Mouse (Mus musculus) left cerebral cortex, adult 8-10 months (tissue): ENCODE results near the gene Gcfc2. TPM values are rescaled to one million over a fixed set of nuclear protein-coding genes. Genes with fewer than 3 reads are reported as not detected.
A peak's percentile ranks its signal among the peaks of the same experiment; 100 is the strongest.

ENCODE experiments used
- DNase-seq, 2 experiments: peaks; one replicate each; pipeline ENCODE4 v3.0.0; 2022; ENCODE audit warnings: low spot score in 2 of 2
- microRNA-seq, 2 experiments: library from miRNA; unstranded; fragments of <30 nt; microRNA quantifications; one replicate each; pipeline ENCODE4 v1.2.0; 2022
- total RNA-seq, 4 experiments: library from RNA; stranded (reverse); gene quantifications; 2 replicates each; pipeline ENCODE4 v1.2.4; 2022

The Gcfc2 gene
- total RNA-seq, 4 experiments from 2014 or later: 8.2 to 13.7 (median 10.7) TPM

GRCm38 (mm10) chr6:81975971-81976621 is 52.6 kb downstream of the Gcfc2 start:
- DNase-seq: peak; percentile 41 to 67

- DNase-seq: no peak
Measured at GRCm38 (mm10) chr6:81979286-81979685, 55.8 kb downstream of the Gcfc2 start.

GRCm38 (mm10) chr6:81986171-81986570 is 62.7 kb downstream of the Gcfc2 start:
- no peak for DNase-seq

GRCm38 (mm10) chr6:81986599-81986998 is 63.1 kb downstream of the Gcfc2 start:
- DNase-seq: no peak

- peak; percentile 67 to 69 for DNase-seq
Measured at GRCm38 (mm10) chr6:81987010-81987409, 63.5 kb downstream of the Gcfc2 start.

- DNase-seq: peak in 1 of 2 experiments; percentile 68
Measured at GRCm38 (mm10) chr6:81987580-81987979, 64.1 kb downstream of the Gcfc2 start.

- no peak for DNase-seq
Measured at GRCm38 (mm10) chr6:81988341-81988740, 64.9 kb downstream of the Gcfc2 start.

GRCm38 (mm10) chr6:81990049-81990810 is 66.8 kb downstream of the Gcfc2 start:
- peak in 1 of 2 experiments; percentile 35 for DNase-seq

Small RNAs within 50 kb of the gene (microRNA-seq; reads per million reads assigned to microRNA genes)
- gene Mir468 (0 reads per million in 2 experiments), gene Mir7232 (0 reads per million in 2 experiments)

Other genes with a start within 250 kb of the Gcfc2 start
- gene Mrpl19, start 42.3 kb downstream of the Gcfc2 start, total RNA-seq: 10 to 100 TPM; 32.4 to 41.1 (median 34.5) TPM
- gene Eva1a, start 117.4 kb downstream of the Gcfc2 start, total RNA-seq: 10 to 100 TPM; 10.2 to 13.8 (median 13.0) TPM